Mouse (Mus musculus) cerebellum, postnatal 10 days (tissue): ENCODE measurements at regions not wholly inside any gene's neighbourhood (a gene's known extent, or its start where the extent isn't known, plus 50 kb on each side); places are given as distances from the start of the nearest gene placed in this dataset.

Experiments used
- DNase-seq, 2 experiments: peaks; one replicate each; pipeline ENCODE4 v3.0.0; 2021; ENCODE audit warnings: mixed read lengths in 2 of 2

- DNase-seq, result peak; percentile 75 to 77
Measured at GRCm38 (mm10) chr1:47961860-47962259, 1069.2 kb upstream of the Slc39a10 start.

GRCm38 (mm10) chr1:47940688-47941087, 1048.0 kb upstream of the Slc39a10 start:
- no peak for DNase-seq

GRCm38 (mm10) chr1:47914126-47914525, 1021.5 kb upstream of the Slc39a10 start:
- no peak for DNase-seq
